Comparison of ENCODE assay signal across 9 mouse cellular contexts in the genomic region with DNA sequence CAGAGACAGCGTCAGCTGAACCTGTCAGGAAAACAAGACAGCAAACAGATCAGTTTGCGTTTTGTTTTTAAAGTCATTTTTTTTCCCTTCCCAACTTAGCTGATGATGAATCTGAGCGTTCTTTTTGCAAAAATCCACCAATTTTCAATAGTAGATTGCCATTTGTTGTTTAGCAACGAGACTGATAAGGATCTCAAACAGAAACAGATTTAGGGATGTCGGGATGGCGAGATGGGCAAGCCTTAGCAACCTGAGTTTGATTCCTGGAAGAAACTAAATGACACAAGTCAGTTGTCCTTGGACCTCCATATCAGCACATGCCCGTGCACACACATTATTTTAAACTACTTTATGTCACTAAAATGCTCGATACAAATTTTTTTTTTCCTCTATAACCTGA. TPM values are rescaled to one million over a fixed set of nuclear protein-coding genes. Genes with fewer than 3 reads are reported as not detected.
A peak's percentile ranks its signal among the peaks of the same experiment; 100 is the strongest.
DNase-seq lines count a peak whose midpoint lies in the region; ATAC-seq and TF ChIP-seq lines count a peak whose summit lies in the region.
"Had no signal": no experiment of that assay in that cellular context is flagged by ENCODE, and none has a peak within 500 bp of the region (broad histone marks: within the 10 kb centered on the region; RNA-seq: fewer than 3 reads in every experiment).

No protein-coding gene starts in this region.

- peak overlapping the region; percentile 71 for H3K4me3 ChIP-seq in gastrocnemius, adult 2 months
- H3K4me3 ChIP-seq in left cerebral cortex, adult 2 months = no peak overlapping the region
- no peak overlapping the region for H3K4me3 ChIP-seq in embryonic facial prominence, embryonic 15.5 days (replicated peaks)
- H3K4me3 ChIP-seq in neural tube, embryonic 14.5 days (ENCODE audit: low read depth, low read length) = no peak overlapping the region
- H3K4me3 ChIP-seq in midbrain, embryonic 13.5 days (replicated peaks) = no peak overlapping the region
- H3K4me3 ChIP-seq: erythroblast, embryonic 14.5 days had no signal

- intact Hi-C loops in gastrocnemius, adult 2 months (cut with DNase I) = no loop called here
- intact Hi-C loops in gastrocnemius, postnatal 14 days (cut with DNase I; ENCODE audit: low total_unique reads) = no loop called here
- intact Hi-C loops in left cerebral cortex, adult 2 months (cut with DNase I) = no loop called here

- no peak for ATAC-seq in embryonic facial prominence, embryonic 15.5 days (ENCODE audit: insufficient number of reproducible peaks, low FRiP score, low TSS enrichment, low read depth)
- ATAC-seq in neural tube, embryonic 14.5 days (ENCODE audit: low read depth) = no peak
- ATAC-seq in midbrain, embryonic 13.5 days = no peak

- TF ChIP-seq CTCF in gastrocnemius, adult 2 months (IDR thresholded peaks at IDR 0.05) = no peak
- no peak for TF ChIP-seq CTCF in left cerebral cortex, adult 2 months (IDR thresholded peaks at IDR 0.05)

- peak overlapping the region; percentile 91 for H3K27ac ChIP-seq in gastrocnemius, adult 2 months
- peak overlapping the region; percentile 61; the same call in 1 of the 2 replicates for H3K27ac ChIP-seq in left cerebral cortex, adult 2 months
- peak overlapping the region; percentile 89 for H3K27ac ChIP-seq in embryonic facial prominence, embryonic 15.5 days (replicated peaks)
- peak overlapping the region; percentile 69; the same call in 1 of the 2 replicates for H3K27ac ChIP-seq in neural tube, embryonic 14.5 days (ENCODE audit: low read depth, low read length)
- no peak overlapping the region for H3K27ac ChIP-seq in midbrain, embryonic 13.5 days

- WGBS in embryonic facial prominence, embryonic 15.5 days = 41% methylated on average over 8 of the region's 8 CpGs
- 86% methylated on average over 8 of the region's 8 CpGs for WGBS in neural tube, embryonic 14.5 days
- WGBS in midbrain, embryonic 13.5 days = 89% methylated on average over 8 of the region's 8 CpGs

- H3K9me3 ChIP-seq in embryonic facial prominence, embryonic 15.5 days (replicated peaks) = no peaks in the 10 kb centered on the region
- no peaks in the 10 kb centered on the region for H3K9me3 ChIP-seq in neural tube, embryonic 14.5 days (ENCODE audit: control insufficient read depth, low read length)
- no peaks in the 10 kb centered on the region for H3K9me3 ChIP-seq in midbrain, embryonic 13.5 days

- no peak for DNase-seq in gastrocnemius, adult 2 months
- DNase-seq in gastrocnemius, postnatal 14 days = no peak
- DNase-seq in left cerebral cortex, adult 2 months (ENCODE audit: extremely low spot score in 1 of 2, low spot score in 2 of 2) = no peak
- no peak for DNase-seq in left cerebral cortex, adult 9 months (ENCODE audit: low spot score in 2 of 2)
- DNase-seq in spleen, adult 18-20 months = no peak

- no peak overlapping the region for H3K9ac ChIP-seq in embryonic facial prominence, embryonic 15.5 days
- H3K9ac ChIP-seq in neural tube, embryonic 14.5 days (replicated peaks; ENCODE audit: low read depth, low read length) = no peak overlapping the region
- no peak overlapping the region for H3K9ac ChIP-seq in midbrain, embryonic 13.5 days (replicated peaks)

- 0 out of 2 replicates have a peak overlapping the region, but pooled peaks have one; percentile 9 for H3K4me2 ChIP-seq in embryonic facial prominence, embryonic 15.5 days (replicated peaks)
- no peak overlapping the region for H3K4me2 ChIP-seq in neural tube, embryonic 14.5 days (ENCODE audit: low read depth, low read length)
- H3K4me2 ChIP-seq in midbrain, embryonic 13.5 days (replicated peaks) = no peak overlapping the region

- peaks cover 7% of the 10 kb centered on the region; the same call in 1 of the 2 replicates for H3K36me3 ChIP-seq in embryonic facial prominence, embryonic 15.5 days
- H3K36me3 ChIP-seq in neural tube, embryonic 14.5 days (ENCODE audit: control insufficient read depth, insufficient read depth, low read length) = peaks cover 6% of the 10 kb centered on the region
- H3K36me3 ChIP-seq in midbrain, embryonic 13.5 days = peaks cover 8% of the 10 kb centered on the region

- H3K27me3 ChIP-seq in embryonic facial prominence, embryonic 15.5 days = no peaks in the 10 kb centered on the region
- H3K27me3 ChIP-seq in neural tube, embryonic 14.5 days (ENCODE audit: control insufficient read depth, insufficient read depth, low read length) = no peaks in the 10 kb centered on the region
- H3K27me3 ChIP-seq in midbrain, embryonic 13.5 days = no peaks in the 10 kb centered on the region

- peaks cover 38% of the 10 kb centered on the region for H3K4me1 ChIP-seq in embryonic facial prominence, embryonic 15.5 days
- H3K4me1 ChIP-seq in neural tube, embryonic 14.5 days (ENCODE audit: control insufficient read depth, insufficient read depth, low read length) = peaks cover 13% of the 10 kb centered on the region
- H3K4me1 ChIP-seq in midbrain, embryonic 13.5 days (replicated peaks) = peaks cover 13% of the 10 kb centered on the region

RNA-seq across cellular contexts. Expression of a gene that starts 19.0 kb away (rescaled TPM):
- total RNA-seq in gastrocnemius, adult 2 months (2021) = 10 to 100 TPM; 20.7 to 50.5 TPM
- 10 to 100 TPM; 17.0 to 34.2 TPM for total RNA-seq in gastrocnemius, postnatal 14 days (2021)
- total RNA-seq in left cerebral cortex, adult 2 months (2021) = 10 to 100 TPM; 25.9 to 37.8 TPM
- polyA plus RNA-seq in embryonic facial prominence, embryonic 15.5 days (2015; fragmentation: Nextera tagmentation; extraction: Ambion mirVana) = 32.1 and 32.8 TPM in 2 replicates
- polyA plus RNA-seq in neural tube, embryonic 14.5 days (2014; fragmentation: Nextera tagmentation; extraction: Ambion mirVana) = 70.2 and 76.9 TPM in 2 replicates
- polyA plus RNA-seq in midbrain, embryonic 13.5 days (2015; fragmentation: Nextera tagmentation; extraction: Ambion mirVana) = 18.7 and 20.1 TPM in 2 replicates
- polyA plus RNA-seq: erythroblast, embryonic 14.5 days had no signal

RNA-seq across cellular contexts. Expression of a gene that starts 41.6 kb away (rescaled TPM):
- 100 to 1,000 TPM; 579 to 815 TPM for total RNA-seq in gastrocnemius, adult 2 months (2021)
- total RNA-seq in gastrocnemius, postnatal 14 days (2021) = 100 to 1,000 TPM; 642 to 667 TPM
- 100 to 1,000 TPM; 190 TPM for total RNA-seq in left cerebral cortex, adult 2 months (2021)
- polyA plus RNA-seq in embryonic facial prominence, embryonic 15.5 days (2015; fragmentation: Nextera tagmentation; extraction: Ambion mirVana) = 374 TPM in 2 replicates
- 380 and 397 TPM in 2 replicates for polyA plus RNA-seq in neural tube, embryonic 14.5 days (2014; fragmentation: Nextera tagmentation; extraction: Ambion mirVana)
- polyA plus RNA-seq in midbrain, embryonic 13.5 days (2015; fragmentation: Nextera tagmentation; extraction: Ambion mirVana) = 373 and 377 TPM in 2 replicates

RNA-seq across cellular contexts. Expression of a gene that starts 41.7 kb away (rescaled TPM):
- under 1 TPM in 1 of 2 experiments, not detected in 1; 0.20 TPM for total RNA-seq in gastrocnemius, adult 2 months (2021)
- under 1 TPM; 0.16 to 0.22 TPM for total RNA-seq in gastrocnemius, postnatal 14 days (2021)
- under 1 TPM; 0.44 to 0.70 TPM for total RNA-seq in left cerebral cortex, adult 2 months (2021)
- 1.0 and 1.3 TPM in 2 replicates for polyA plus RNA-seq in embryonic facial prominence, embryonic 15.5 days (2015; fragmentation: Nextera tagmentation; extraction: Ambion mirVana)
- 0.22 and 0.43 TPM in 2 replicates for polyA plus RNA-seq in neural tube, embryonic 14.5 days (2014; fragmentation: Nextera tagmentation; extraction: Ambion mirVana)
- polyA plus RNA-seq in midbrain, embryonic 13.5 days (2015; fragmentation: Nextera tagmentation; extraction: Ambion mirVana) = 0.12 and 0.16 TPM in 2 replicates
- polyA plus RNA-seq: erythroblast, embryonic 14.5 days had no signal
